In genomic region chr2:18038141-18038752, GRCm38 (mm10) we compare ENCODE assay signal across 18 mouse cellular contexts. TPM values are rescaled to one million over a fixed set of nuclear protein-coding genes. Genes with fewer than 3 reads are reported as not detected.
DNase-seq lines count a peak whose midpoint lies in the region; ATAC-seq and TF ChIP-seq lines count a peak whose summit lies in the region.
"Had no signal": no experiment of that assay in that cellular context is flagged by ENCODE, and none has a peak within 500 bp of the region (broad histone marks: within the 10 kb centered on the region; RNA-seq: fewer than 3 reads in every experiment).

No protein-coding gene starts in this region.

- no peak overlapping the region for H3K4me3 ChIP-seq in kidney, embryonic 14.5 days (ENCODE audit: low read length)
- no peak overlapping the region for H3K4me3 ChIP-seq in neural tube, embryonic 14.5 days (ENCODE audit: low read depth, low read length)
- no peak overlapping the region for H3K4me3 ChIP-seq in hindbrain, embryonic 12.5 days
- H3K4me3 ChIP-seq in midbrain, embryonic 14.5 days (replicated peaks; ENCODE audit: low read depth, low read length), result no peak overlapping the region
- no peak overlapping the region for H3K4me3 ChIP-seq in stomach, postnatal 0 days (ENCODE audit: low read depth, low read length)
- H3K4me3 ChIP-seq: heart, embryonic 15.5 days; stomach, embryonic 15.5 days had no signal

- H3K36me3 ChIP-seq in kidney, embryonic 14.5 days (ENCODE audit: control insufficient read depth, insufficient read depth, low read length), result no peaks in the 10 kb centered on the region
- H3K36me3 ChIP-seq in neural tube, embryonic 14.5 days (ENCODE audit: control insufficient read depth, insufficient read depth, low read length), result no peaks in the 10 kb centered on the region
- H3K36me3 ChIP-seq in hindbrain, embryonic 12.5 days, result no peaks in the 10 kb centered on the region
- H3K36me3 ChIP-seq in midbrain, embryonic 14.5 days (ENCODE audit: control insufficient read depth, insufficient read depth, low read length), result no peaks in the 10 kb centered on the region
- no peaks in the 10 kb centered on the region for H3K36me3 ChIP-seq in stomach, postnatal 0 days (ENCODE audit: control insufficient read depth, insufficient read depth, low read length)
- H3K36me3 ChIP-seq: heart, embryonic 15.5 days; stomach, embryonic 15.5 days had no signal

- WGBS in kidney, embryonic 14.5 days, result 40% methylated on average over 3 of the region's 3 CpGs
- WGBS in neural tube, embryonic 14.5 days, result 48% methylated on average over 3 of the region's 3 CpGs
- 50% methylated on average over 3 of the region's 3 CpGs for WGBS in hindbrain, embryonic 12.5 days
- WGBS in midbrain, embryonic 14.5 days, result 35% methylated on average over 3 of the region's 3 CpGs
- 80% methylated on average over 3 of the region's 3 CpGs for WGBS in stomach, postnatal 0 days

- TF ChIP-seq CTCF in stomach, postnatal 0 days (IDR thresholded peaks at IDR 0.05; ENCODE audit: low read depth), result no peak

- no peaks in the 10 kb centered on the region for H3K27me3 ChIP-seq in kidney, embryonic 14.5 days (ENCODE audit: control insufficient read depth, insufficient read depth, low read length)
- H3K27me3 ChIP-seq in neural tube, embryonic 14.5 days (ENCODE audit: control insufficient read depth, insufficient read depth, low read length), result no peaks in the 10 kb centered on the region
- H3K27me3 ChIP-seq in hindbrain, embryonic 12.5 days, result no peaks in the 10 kb centered on the region
- no peaks in the 10 kb centered on the region for H3K27me3 ChIP-seq in midbrain, embryonic 14.5 days (ENCODE audit: control insufficient read depth, insufficient read depth, low read length)
- H3K27me3 ChIP-seq in stomach, postnatal 0 days (ENCODE audit: control insufficient read depth, insufficient read depth, low read length), result no peaks in the 10 kb centered on the region
- H3K27me3 ChIP-seq: heart, embryonic 15.5 days; stomach, embryonic 15.5 days had no signal

- no peaks in the 10 kb centered on the region for H3K9me3 ChIP-seq in kidney, embryonic 14.5 days (ENCODE audit: control insufficient read depth, low read length)
- no peaks in the 10 kb centered on the region for H3K9me3 ChIP-seq in neural tube, embryonic 14.5 days (ENCODE audit: control insufficient read depth, low read length)
- H3K9me3 ChIP-seq in hindbrain, embryonic 12.5 days (replicated peaks), result no peaks in the 10 kb centered on the region
- no peaks in the 10 kb centered on the region for H3K9me3 ChIP-seq in midbrain, embryonic 14.5 days (ENCODE audit: control insufficient read depth, low read length)
- no peaks in the 10 kb centered on the region for H3K9me3 ChIP-seq in stomach, postnatal 0 days (ENCODE audit: control insufficient read depth, low read length)
- H3K9me3 ChIP-seq: heart, embryonic 15.5 days; stomach, embryonic 15.5 days had no signal

- no peak overlapping the region; the same call in 1 of the 2 replicates for H3K27ac ChIP-seq in kidney, embryonic 14.5 days (ENCODE audit: low read depth, low read length)
- no peak overlapping the region for H3K27ac ChIP-seq in neural tube, embryonic 14.5 days (ENCODE audit: low read depth, low read length)
- H3K27ac ChIP-seq in hindbrain, embryonic 12.5 days, result no peak overlapping the region
- H3K27ac ChIP-seq in midbrain, embryonic 14.5 days (replicated peaks; ENCODE audit: low read depth, low read length), result no peak overlapping the region
- no peak overlapping the region for H3K27ac ChIP-seq in stomach, postnatal 0 days (replicated peaks)
- H3K27ac ChIP-seq: heart, embryonic 15.5 days; liver, embryonic 14.5 days; stomach, embryonic 15.5 days had no signal

- no peak for TF ChIP-seq EP300 in stomach, postnatal 0 days (optimal IDR thresholded peaks at IDR 0.05)

- peak; percentile 59 for DNase-seq in kidney, adult 11 months
- DNase-seq in neural tube, embryonic 10.5 days (ENCODE audit: extremely low spot score, low spot score), result no peak
- peak; percentile 31 for DNase-seq in midbrain, embryonic 14.5 days
- no peak for DNase-seq in stomach, postnatal 0 days (ENCODE audit: low spot score)
- no peak for DNase-seq in thymus, postnatal 0 days (ENCODE audit: low spot score)
- DNase-seq: adrenal gland, postnatal 36 days; cerebellum, postnatal 25 days; left cerebral cortex, postnatal 4 days; thymus, postnatal 36 days had no signal

- ATAC-seq in kidney, embryonic 14.5 days (ENCODE audit: low FRiP score, low TSS enrichment), result no peak
- ATAC-seq in neural tube, embryonic 14.5 days (ENCODE audit: low read depth), result no peak
- ATAC-seq in hindbrain, embryonic 12.5 days (ENCODE audit: low FRiP score), result no peak
- ATAC-seq in midbrain, embryonic 14.5 days (ENCODE audit: low FRiP score, low TSS enrichment), result no peak
- ATAC-seq in stomach, postnatal 0 days (ENCODE audit: low FRiP score, low TSS enrichment), result no peak
- ATAC-seq: CD4-positive, CD25-positive, alpha-beta regulatory T cell, adult 4 months; inflammation-experienced regulatory T-cells, adult 6 months had no signal

- H3K9ac ChIP-seq in kidney, embryonic 14.5 days (ENCODE audit: low read depth, low read length), result no peak overlapping the region
- H3K9ac ChIP-seq in neural tube, embryonic 14.5 days (replicated peaks; ENCODE audit: low read depth, low read length), result no peak overlapping the region
- peak overlapping the region; percentile 89; the same call in 1 of the 2 replicates for H3K9ac ChIP-seq in hindbrain, embryonic 12.5 days
- H3K9ac ChIP-seq in midbrain, embryonic 14.5 days (replicated peaks; ENCODE audit: low read length), result no peak overlapping the region
- H3K9ac ChIP-seq in stomach, postnatal 0 days (ENCODE audit: low read length), result no peak overlapping the region
- H3K9ac ChIP-seq: heart, embryonic 15.5 days; liver, embryonic 14.5 days; stomach, embryonic 15.5 days had no signal

- H3K4me2 ChIP-seq in kidney, embryonic 14.5 days (replicated peaks; ENCODE audit: low read depth, low read length), result no peak overlapping the region
- H3K4me2 ChIP-seq in neural tube, embryonic 14.5 days (ENCODE audit: low read depth, low read length), result 0 out of 2 replicates have a peak overlapping the region, but pooled peaks have one; percentile 3
- peak overlapping the region; percentile 82 for H3K4me2 ChIP-seq in hindbrain, embryonic 12.5 days (replicated peaks)
- H3K4me2 ChIP-seq in midbrain, embryonic 14.5 days (ENCODE audit: low read length), result peak overlapping the region; percentile 95
- no peak overlapping the region for H3K4me2 ChIP-seq in stomach, postnatal 0 days (replicated peaks; ENCODE audit: low read depth)

- H3K4me1 ChIP-seq in kidney, embryonic 14.5 days (ENCODE audit: control insufficient read depth, insufficient read depth, low read length), result peaks cover 57% of the 10 kb centered on the region
- H3K4me1 ChIP-seq in neural tube, embryonic 14.5 days (ENCODE audit: control insufficient read depth, insufficient read depth, low read length), result peaks cover 45% of the 10 kb centered on the region
- H3K4me1 ChIP-seq in hindbrain, embryonic 12.5 days, result peaks cover 76% of the 10 kb centered on the region
- H3K4me1 ChIP-seq in midbrain, embryonic 14.5 days (ENCODE audit: control insufficient read depth, insufficient read depth, low read length), result peaks cover 72% of the 10 kb centered on the region
- H3K4me1 ChIP-seq in stomach, postnatal 0 days (replicated peaks; ENCODE audit: control insufficient read depth, insufficient read depth), result 0 out of 2 replicates have a peak, but pooled peaks cover 2% of the 10 kb centered on the region

RNA-seq across cellular contexts. Expression of gene A930004D18Rik, which starts 0.7 kb away (rescaled TPM):
- polyA plus RNA-seq in kidney, embryonic 14.5 days (2014; fragmentation: Nextera tagmentation; extraction: Ambion mirVana), result 9.4 and 10.0 TPM in 2 replicates
- 8.2 and 8.6 TPM in 2 replicates for polyA plus RNA-seq in neural tube, embryonic 14.5 days (2014; fragmentation: Nextera tagmentation; extraction: Ambion mirVana)
- polyA plus RNA-seq in hindbrain, embryonic 12.5 days (2016; fragmentation: Nextera tagmentation; extraction: Ambion mirVana), result 18.0 and 18.6 TPM in 2 replicates
- polyA plus RNA-seq in midbrain, embryonic 14.5 days (2014; fragmentation: Nextera tagmentation; extraction: Ambion mirVana), result 7.9 and 9.2 TPM in 2 replicates
- polyA plus RNA-seq in stomach, postnatal 0 days (2015; fragmentation: Nextera tagmentation; extraction: Ambion mirVana), result 7.5 and 9.4 TPM in 2 replicates
- 2.6 and 3.3 TPM in 2 replicates for polyA plus RNA-seq in thymus, postnatal 0 days (2015; fragmentation: Nextera tagmentation; extraction: Ambion mirVana)

RNA-seq across cellular contexts. Expression of gene Skida1, which starts 10.6 kb away (rescaled TPM):
- polyA plus RNA-seq in kidney, embryonic 14.5 days (2014; fragmentation: Nextera tagmentation; extraction: Ambion mirVana), result 10.5 and 11.4 TPM in 2 replicates
- polyA plus RNA-seq in neural tube, embryonic 14.5 days (2014; fragmentation: Nextera tagmentation; extraction: Ambion mirVana), result 3.9 and 5.3 TPM in 2 replicates
- 17.7 and 19.4 TPM in 2 replicates for polyA plus RNA-seq in hindbrain, embryonic 12.5 days (2016; fragmentation: Nextera tagmentation; extraction: Ambion mirVana)
- 9.1 and 9.4 TPM in 2 replicates for polyA plus RNA-seq in midbrain, embryonic 14.5 days (2014; fragmentation: Nextera tagmentation; extraction: Ambion mirVana)
- 1.5 and 1.9 TPM in 2 replicates for polyA plus RNA-seq in stomach, postnatal 0 days (2015; fragmentation: Nextera tagmentation; extraction: Ambion mirVana)
- polyA plus RNA-seq in thymus, postnatal 0 days (2015; fragmentation: Nextera tagmentation; extraction: Ambion mirVana), result 0.65 and 0.77 TPM in 2 replicates

RNA-seq across cellular contexts. Expression of gene Mllt10, which starts 16.8 kb away (rescaled TPM):
- polyA plus RNA-seq in kidney, embryonic 14.5 days (2014; fragmentation: Nextera tagmentation; extraction: Ambion mirVana), result 58.7 and 74.9 TPM in 2 replicates
- 34.6 and 36.5 TPM in 2 replicates for polyA plus RNA-seq in neural tube, embryonic 14.5 days (2014; fragmentation: Nextera tagmentation; extraction: Ambion mirVana)
- 65.1 and 70.8 TPM in 2 replicates for polyA plus RNA-seq in hindbrain, embryonic 12.5 days (2016; fragmentation: Nextera tagmentation; extraction: Ambion mirVana)
- polyA plus RNA-seq in midbrain, embryonic 14.5 days (2014; fragmentation: Nextera tagmentation; extraction: Ambion mirVana), result 33.5 and 40.1 TPM in 2 replicates
- 25.9 and 27.4 TPM in 2 replicates for polyA plus RNA-seq in stomach, postnatal 0 days (2015; fragmentation: Nextera tagmentation; extraction: Ambion mirVana)
- 53.2 and 70.2 TPM in 2 replicates for polyA plus RNA-seq in thymus, postnatal 0 days (2015; fragmentation: Nextera tagmentation; extraction: Ambion mirVana)

RNA-seq across cellular contexts. Expression of gene H2al2a, which starts 41.5 kb away (rescaled TPM):
- not detected in 2 replicates for polyA plus RNA-seq in kidney, embryonic 14.5 days (2014; fragmentation: Nextera tagmentation; extraction: Ambion mirVana)
- not detected in 2 replicates for polyA plus RNA-seq in neural tube, embryonic 14.5 days (2014; fragmentation: Nextera tagmentation; extraction: Ambion mirVana)
- polyA plus RNA-seq in hindbrain, embryonic 12.5 days (2016; fragmentation: Nextera tagmentation; extraction: Ambion mirVana), result not detected in 2 replicates
- polyA plus RNA-seq in midbrain, embryonic 14.5 days (2014; fragmentation: Nextera tagmentation; extraction: Ambion mirVana), result not detected in 2 replicates
- not detected in 2 replicates for polyA plus RNA-seq in stomach, postnatal 0 days (2015; fragmentation: Nextera tagmentation; extraction: Ambion mirVana)
- polyA plus RNA-seq in thymus, postnatal 0 days (2015; fragmentation: Nextera tagmentation; extraction: Ambion mirVana), result not detected in 2 replicates
- polyA plus RNA-seq: CD4-positive, CD25-positive, alpha-beta regulatory T cell, adult 4 months; heart, embryonic 15.5 days; inflammation-experienced regulatory T-cells, adult 6 months; liver, embryonic 14.5 days; small intestine, adult 2 months; stomach, embryonic 15.5 days had no signal

Comparison
In these comparisons a context has a peak if more than half of its experiments do, and no peak if none do; other contexts are left out.
1. DNase-seq: peak in kidney, adult 11 months (single experiment) and midbrain, embryonic 14.5 days (single experiment); none in neural tube, embryonic 10.5 days (single experiment), stomach, postnatal 0 days (single experiment) and thymus, postnatal 0 days (single experiment).
2. H3K4me2 ChIP-seq: peak in neural tube, embryonic 14.5 days (single experiment), hindbrain, embryonic 12.5 days (single experiment) and midbrain, embryonic 14.5 days (single experiment); none in kidney, embryonic 14.5 days (single experiment) and stomach, postnatal 0 days (single experiment).